Comparison of ENCODE assay signal across 7 mouse cellular contexts in genomic region chr5:139543650-139544270, GRCm38 (mm10). TPM values are rescaled to one million over a fixed set of nuclear protein-coding genes. Genes with fewer than 3 reads are reported as not detected.
DNase-seq lines count a peak whose midpoint lies in the region; ATAC-seq and TF ChIP-seq lines count a peak whose summit lies in the region.

No protein-coding gene starts in this region.

- ATAC-seq in embryonic facial prominence, embryonic 14.5 days (ENCODE audit: low read depth) = no peak
- ATAC-seq in limb, embryonic 13.5 days (ENCODE audit: low FRiP score, low read depth) = no peak

- peak; percentile 50 for DNase-seq in testis, postnatal 10 days (ENCODE audit: low spot score)
- no peak for DNase-seq in testis, postnatal 14 days (ENCODE audit: low spot score)
- DNase-seq in embryonic facial prominence, embryonic 14.5 days (ENCODE audit: low spot score) = peak; percentile 75
- DNase-seq in layer of hippocampus, adult 2 months (ENCODE audit: low spot score in 2 of 2) = no peak
- DNase-seq in urinary bladder, adult 18-20 months (ENCODE audit: low spot score in 2 of 2) = no peak
- DNase-seq in lung, adult 2 months = no peak

- no peaks in the 10 kb centered on the region for H3K4me1 ChIP-seq in embryonic facial prominence, embryonic 14.5 days (ENCODE audit: control insufficient read depth, insufficient read depth, low read length)
- peaks cover 14% of the 10 kb centered on the region for H3K4me1 ChIP-seq in limb, embryonic 13.5 days
- peaks cover 9% of the 10 kb centered on the region for H3K4me1 ChIP-seq in lung, adult 2 months (ENCODE audit: control insufficient read depth, insufficient read depth, low read length)

- no peaks in the 10 kb centered on the region for H3K36me3 ChIP-seq in embryonic facial prominence, embryonic 14.5 days (ENCODE audit: control insufficient read depth, insufficient read depth, low read length)
- H3K36me3 ChIP-seq in limb, embryonic 13.5 days = no peaks in the 10 kb centered on the region

- peaks cover 98% of the 10 kb centered on the region for H3K27me3 ChIP-seq in embryonic facial prominence, embryonic 14.5 days (replicated peaks; ENCODE audit: control insufficient read depth, insufficient read depth, low read length)
- H3K27me3 ChIP-seq in limb, embryonic 13.5 days = peaks cover 96% of the 10 kb centered on the region

- H3K27ac ChIP-seq in embryonic facial prominence, embryonic 14.5 days (replicated peaks; ENCODE audit: low read depth, low read length) = no peak overlapping the region
- no peak overlapping the region for H3K27ac ChIP-seq in limb, embryonic 13.5 days
- no peak overlapping the region for H3K27ac ChIP-seq in layer of hippocampus, adult 2 months

- TF ChIP-seq POLR2A in lung, adult 2 months (IDR thresholded peaks at IDR 0.05; ENCODE audit: borderline replicate concordance, extremely low read depth, low read depth, low read length) = no peak

- H3K4me3 ChIP-seq in embryonic facial prominence, embryonic 14.5 days (ENCODE audit: low read depth, low read length) = peak overlapping the region; percentile 21
- H3K4me3 ChIP-seq in limb, embryonic 13.5 days = peak overlapping the region; percentile 24
- H3K4me3 ChIP-seq in layer of hippocampus, adult 2 months = no peak overlapping the region
- no peak overlapping the region for H3K4me3 ChIP-seq in lung, adult 2 months (replicated peaks; ENCODE audit: extremely low read depth, low read depth, low read length)

- 0 out of 2 replicates have a peak overlapping the region, but pooled peaks have one; percentile 14 for H3K9ac ChIP-seq in embryonic facial prominence, embryonic 14.5 days (ENCODE audit: low read depth, low read length)
- H3K9ac ChIP-seq in limb, embryonic 13.5 days = no peak overlapping the region

- H3K4me2 ChIP-seq in embryonic facial prominence, embryonic 14.5 days (ENCODE audit: low read depth, low read length) = peak overlapping the region; percentile 43
- peak overlapping the region; percentile 42 for H3K4me2 ChIP-seq in limb, embryonic 13.5 days (replicated peaks)

- TF ChIP-seq CTCF in layer of hippocampus, adult 2 months (conservative IDR thresholded peaks at IDR 0.05) = no peak
- no peak for TF ChIP-seq CTCF in lung, adult 2 months (IDR thresholded peaks at IDR 0.05; ENCODE audit: insufficient read depth, low read length)

- WGBS in embryonic facial prominence, embryonic 14.5 days = under 1% methylated on average over 35 of the region's 71 CpGs
- under 1% methylated on average over 66 of the region's 71 CpGs for WGBS in limb, embryonic 13.5 days
- 2% methylated on average over 71 of the region's 71 CpGs for WGBS in lung, adult 2 months

- H3K9me3 ChIP-seq in embryonic facial prominence, embryonic 14.5 days (ENCODE audit: control insufficient read depth, low read length) = no peaks in the 10 kb centered on the region
- no peaks in the 10 kb centered on the region for H3K9me3 ChIP-seq in limb, embryonic 13.5 days

RNA-seq across cellular contexts. Expression of gene Uncx, which starts 0.5 kb away (rescaled TPM):
- polyA plus RNA-seq in embryonic facial prominence, embryonic 14.5 days (2014; fragmentation: Nextera tagmentation; extraction: Ambion mirVana) = 2.5 and 2.9 TPM in 2 replicates
- 0.09 TPM in 1 of 2 replicates, not detected in the other for polyA plus RNA-seq in limb, embryonic 13.5 days (2015; fragmentation: Nextera tagmentation; extraction: Ambion mirVana)
- not detected for total RNA-seq in layer of hippocampus, adult 2 months (2021)
- not detected in 2 replicates for polyA plus RNA-seq in lung, adult 2 months (2012; rRNA removed)

RNA-seq across cellular contexts. Expression of gene Zfand2a, which starts 59.4 kb away (rescaled TPM):
- polyA plus RNA-seq in embryonic facial prominence, embryonic 14.5 days (2014; fragmentation: Nextera tagmentation; extraction: Ambion mirVana) = 5.4 and 10.8 TPM in 2 replicates
- 10.3 and 11.0 TPM in 2 replicates for polyA plus RNA-seq in limb, embryonic 13.5 days (2015; fragmentation: Nextera tagmentation; extraction: Ambion mirVana)
- 10 to 100 TPM; 56.5 to 63.1 TPM for total RNA-seq in layer of hippocampus, adult 2 months (2021)
- polyA plus RNA-seq in lung, adult 2 months (2012; rRNA removed) = 15.1 and 19.6 TPM in 2 replicates

Comparison
In these comparisons a context has a peak if more than half of its experiments do, and no peak if none do; other contexts are left out.
1. DNase-seq: peak in testis, postnatal 10 days (single experiment) and embryonic facial prominence, embryonic 14.5 days (single experiment); none in testis, postnatal 14 days (single experiment), layer of hippocampus, adult 2 months (0 of 2), urinary bladder, adult 18-20 months (0 of 2) and lung, adult 2 months (single experiment).
2. H3K4me3 ChIP-seq: peak in embryonic facial prominence, embryonic 14.5 days (single experiment) and limb, embryonic 13.5 days (single experiment); none in layer of hippocampus, adult 2 months (single experiment) and lung, adult 2 months (single experiment).